Mouse (Mus musculus) CH12.LX (cell line): Measurements from ENCODE around the gene Thrsp. TPM values are rescaled to one million over a fixed set of nuclear protein-coding genes. Genes with fewer than 3 reads are reported as not detected.

Experiments used
- DNase-seq: peaks from one replicate; pipeline ENCODE4 v3.0.0-alpha.2; 2013; ENCODE audit errors: extremely low read depth
- H3K27ac ChIP-seq: 2 replicates; pipeline ENCODE4 v1.5.1; 2012; ENCODE audit warnings: low read depth, mild to moderate bottlenecking, control low read depth, moderate library complexity; ENCODE audit not compliant: insufficient read depth
- H3K27me3 ChIP-seq: replicated peaks from 2 replicates; pipeline ENCODE3; 2012; ENCODE audit warnings: inconsistent platforms
- H3K36me3 ChIP-seq, 2 experiments: replicated peaks in 1 of 2; 2 replicates each; pipeline versions ENCODE3 to v1.6.1; 2012; ENCODE audit warnings: inconsistent platforms in 1 of 2, low read length in 1 of 2, mild to moderate bottlenecking in 1 of 2, mixed read lengths in 1 of 2, moderate library complexity in 1 of 2; ENCODE audit not compliant: control insufficient read depth in 1 of 2, insufficient read depth in 1 of 2
- H3K4me1 ChIP-seq, 2 experiments: 2 replicates each; pipeline ENCODE4 v1.6.1; 2012; ENCODE audit warnings: inconsistent platforms in 1 of 2, moderate library complexity in 1 of 2; ENCODE audit not compliant: insufficient read depth in 2 of 2, control insufficient read depth in 1 of 2
- H3K4me2 ChIP-seq: 2 replicates; pipeline ENCODE4 v1.6.1; 2012; ENCODE audit warnings: low read depth, mild to moderate bottlenecking, control low read depth; ENCODE audit not compliant: poor library complexity, insufficient read depth, severe bottlenecking
- H3K4me3 ChIP-seq, 3 experiments: fragments of 150-350 bp in 1 of 3; sonication (generic) in 1 of 3; replicated peaks in 1 of 3; 2 replicates each; pipeline versions ENCODE3 to v1.5.1; 2011 to 2012; ENCODE audit warnings: low read depth in 2 of 3, low read length in 2 of 3, mild to moderate bottlenecking in 2 of 3, moderate library complexity in 2 of 3, control low read depth in 1 of 3, improper control_type of control experiment in 1 of 3, inconsistent platforms in 1 of 3, mixed read lengths in 1 of 3; ENCODE audit not compliant: poor library complexity in 1 of 3
- H3K79me2 ChIP-seq: replicated peaks from 2 replicates; pipeline ENCODE4 v1.6.1; 2012; ENCODE audit warnings: mild to moderate bottlenecking, moderate library complexity; ENCODE audit not compliant: control insufficient read depth, poor library complexity, insufficient read depth, severe bottlenecking; ENCODE audit errors: extremely low read depth
- H3K9ac ChIP-seq: 2 replicates; pipeline ENCODE4 v1.6.1; 2012; ENCODE audit warnings: low read depth, mild to moderate bottlenecking, control low read depth, moderate library complexity; ENCODE audit not compliant: insufficient read depth
- H3K9me3 ChIP-seq: replicated peaks from 2 replicates; pipeline ENCODE3; 2012; ENCODE audit warnings: low read length, inconsistent platforms, mixed read lengths
- BHLHE40 ChIP-seq: IDR thresholded peaks from 2 replicates; pipeline ENCODE4 v1.6.1; 2011; ENCODE audit warnings: mild to moderate bottlenecking, low read depth, low read length, improper control_type of control experiment
- CHD1 ChIP-seq: IDR thresholded peaks from 2 replicates; pipeline ENCODE4 v1.6.1; 2012; ENCODE audit warnings: low read depth, low read length, improper control_type of control experiment, inconsistent platforms
- CHD2 ChIP-seq: IDR thresholded peaks from 2 replicates; pipeline ENCODE4 v1.6.1; 2011; ENCODE audit warnings: low read length, improper control_type of control experiment
- ETS1 ChIP-seq: conservative IDR thresholded peaks from 2 replicates; pipeline ENCODE4 v1.6.1; 2012; ENCODE audit warnings: low read depth, mild to moderate bottlenecking, inconsistent platforms, low read length, improper control_type of control experiment, moderate library complexity
- IRF4 ChIP-seq: IDR thresholded peaks from 2 replicates; pipeline ENCODE4 v1.6.1; 2014; ENCODE audit warnings: low read depth, mild to moderate bottlenecking, inconsistent platforms, low read length, improper control_type of control experiment
- JUND ChIP-seq: conservative IDR thresholded peaks from 2 replicates; pipeline ENCODE4 v1.6.1; 2011; ENCODE audit warnings: low read depth, low read length, improper control_type of control experiment
- KAT2A ChIP-seq: IDR thresholded peaks from 2 replicates; pipeline ENCODE4 v1.6.1; 2012; ENCODE audit warnings: low read length, improper control_type of control experiment, inconsistent platforms; ENCODE audit not compliant: insufficient replicate concordance
- MAZ ChIP-seq: IDR thresholded peaks from 2 replicates; pipeline ENCODE4 v1.6.1; 2012; ENCODE audit warnings: low read depth, mild to moderate bottlenecking, inconsistent platforms, low read length, improper control_type of control experiment, moderate library complexity
- MEF2A ChIP-seq: IDR thresholded peaks from 2 replicates; pipeline ENCODE4 v1.6.1; 2014; ENCODE audit warnings: low read depth, mild to moderate bottlenecking, inconsistent platforms, low read length, improper control_type of control experiment, borderline replicate concordance
- MYC ChIP-seq: IDR thresholded peaks from 2 replicates; pipeline ENCODE4 v1.6.1; 2011; ENCODE audit warnings: low read depth, mild to moderate bottlenecking, improper control_type of control experiment, low read length
- NELFE ChIP-seq: IDR thresholded peaks from 2 replicates; pipeline ENCODE4 v1.6.1; 2011; ENCODE audit warnings: low read depth, low read length, improper control_type of control experiment
- PAX5 ChIP-seq: IDR thresholded peaks from 2 replicates; pipeline ENCODE4 v1.6.1; 2012; ENCODE audit warnings: low read length, inconsistent platforms, mixed read lengths
- POLR2A ChIP-seq: IDR thresholded peaks from 2 replicates; pipeline ENCODE4 v1.6.1; 2011; ENCODE audit warnings: low read depth, mild to moderate bottlenecking, improper control_type of control experiment, low read length
- POLR2AphosphoS2 ChIP-seq: IDR thresholded peaks from 2 replicates; pipeline ENCODE4 v1.6.1; 2011; ENCODE audit warnings: low read depth, low read length, improper control_type of control experiment
- RAD21 ChIP-seq: IDR thresholded peaks from 2 replicates; pipeline ENCODE4 v1.6.1; 2011; ENCODE audit warnings: low read depth, mild to moderate bottlenecking, low read length, improper control_type of control experiment, moderate library complexity
- SIN3A ChIP-seq: IDR thresholded peaks from 2 replicates; pipeline ENCODE4 v1.6.1; 2012; ENCODE audit warnings: low read length, improper control_type of control experiment, inconsistent platforms
- SMC3 ChIP-seq: IDR thresholded peaks from 2 replicates; pipeline ENCODE4 v1.6.1; 2011; ENCODE audit warnings: low read depth, low read length, improper control_type of control experiment
- TCF12 ChIP-seq: IDR thresholded peaks from 2 replicates; pipeline ENCODE4 v1.6.1; 2014; ENCODE audit warnings: low read depth, mild to moderate bottlenecking, inconsistent platforms, low read length, improper control_type of control experiment
- USF1 ChIP-seq: IDR thresholded peaks from 2 replicates; pipeline ENCODE4 v1.6.1; 2014; ENCODE audit warnings: low read depth, mild to moderate bottlenecking, inconsistent platforms, low read length, improper control_type of control experiment
- ZC3H11A ChIP-seq: IDR thresholded peaks from 2 replicates; pipeline ENCODE4 v1.6.1; 2012; ENCODE audit warnings: low read depth, mild to moderate bottlenecking, inconsistent platforms, low read length, improper control_type of control experiment
- ZMIZ1 ChIP-seq: IDR thresholded peaks from 2 replicates; pipeline ENCODE4 v1.6.1; 2012; ENCODE audit warnings: low read depth, mild to moderate bottlenecking, inconsistent platforms, low read length, improper control_type of control experiment
- ZNF384 ChIP-seq: IDR thresholded peaks from 2 replicates; pipeline ENCODE4 v1.6.1; 2012; ENCODE audit warnings: low read depth, low read length, improper control_type of control experiment, inconsistent platforms
- dilution Hi-C: fragments of 300-500 bp; cut with MboI; formaldehyde crosslinking; loops from 2 replicates; pipeline ENCODE4 v1.14.3; 2020; ENCODE audit warnings: low sequenced_read_pairs; ENCODE audit not compliant: extremely low pct_unique_long_range_greater_than_20kb, extremely low pct_ligation_motif_present
- in situ Hi-C: fragments of 300-500 bp; cut with MboI; formaldehyde crosslinking; loops from 3 replicates; pipeline ENCODE4 v1.14.3; 2019; ENCODE audit warnings: low sequenced_read_pairs, low pct_ligation_motif_present, low pct_unique_long_range_greater_than_20kb, mixed read lengths
- polyA plus RNA-seq: library from polyadenylated mRNA; unstranded; fragments of >175 nt; gene quantifications from 2 replicates; pipeline ENCODE4 v1.2.1, GENCODE M21; 2012; ENCODE audit warnings: low read depth; ENCODE audit not compliant: insufficient read length
- total RNA-seq, 2 experiments: library from RNA; depleted of rRNA; stranded (reverse); fragments of 300-350 nt in 1 of 2; fragments of >200 nt in 1 of 2; gene quantifications; 2 replicates each; pipeline ENCODE4 v1.2.3; 2012 to 2014

Gene Thrsp
- total and polyA plus RNA-seq, 3 experiments: not detected

DNA sequence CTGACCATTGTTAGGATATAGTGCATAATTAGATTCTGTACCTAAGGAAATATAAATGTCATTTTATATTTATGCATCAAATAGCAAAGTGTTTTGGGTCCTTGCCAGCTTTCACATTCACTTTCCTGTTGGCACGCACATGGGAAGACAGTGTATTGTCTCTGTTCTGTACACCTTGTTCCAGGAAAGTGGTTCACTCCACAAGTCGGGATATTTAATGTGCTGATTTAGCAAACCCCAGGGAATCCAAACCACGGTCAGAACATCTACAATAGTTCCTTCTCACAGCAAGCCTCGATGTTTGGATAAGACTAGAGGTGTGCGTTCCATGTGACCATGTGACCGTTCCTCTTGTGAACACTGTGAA lies 25.5 kb downstream of the Thrsp start:
- no peaks in the 10 kb centered on the region for H3K79me2 ChIP-seq
- no peak for DNase-seq
- H3K36me3 ChIP-seq: peaks cover 45 to 64% of the 10 kb centered on the region in 2 experiments
- TF ChIP-seq SMC3: no peak
- no peak for TF ChIP-seq RAD21
- TF ChIP-seq ETS1: no peak
- no peak for TF ChIP-seq MAZ
- TF ChIP-seq, all 38 proteins: peak for 0
- no peaks in the 10 kb centered on the region for H3K4me1 ChIP-seq
- in situ Hi-C loops: no loop called here
- H3K4me2 ChIP-seq: no peak overlapping the region
- no peak overlapping the region for H3K9ac ChIP-seq
- no peaks in the 10 kb centered on the region for H3K9me3 ChIP-seq
- H3K27ac ChIP-seq: no peak overlapping the region
- no peaks in the 10 kb centered on the region for H3K27me3 ChIP-seq
- H3K4me3 ChIP-seq: no peak overlapping the region
- dilution Hi-C loops: no loop called here

DNA sequence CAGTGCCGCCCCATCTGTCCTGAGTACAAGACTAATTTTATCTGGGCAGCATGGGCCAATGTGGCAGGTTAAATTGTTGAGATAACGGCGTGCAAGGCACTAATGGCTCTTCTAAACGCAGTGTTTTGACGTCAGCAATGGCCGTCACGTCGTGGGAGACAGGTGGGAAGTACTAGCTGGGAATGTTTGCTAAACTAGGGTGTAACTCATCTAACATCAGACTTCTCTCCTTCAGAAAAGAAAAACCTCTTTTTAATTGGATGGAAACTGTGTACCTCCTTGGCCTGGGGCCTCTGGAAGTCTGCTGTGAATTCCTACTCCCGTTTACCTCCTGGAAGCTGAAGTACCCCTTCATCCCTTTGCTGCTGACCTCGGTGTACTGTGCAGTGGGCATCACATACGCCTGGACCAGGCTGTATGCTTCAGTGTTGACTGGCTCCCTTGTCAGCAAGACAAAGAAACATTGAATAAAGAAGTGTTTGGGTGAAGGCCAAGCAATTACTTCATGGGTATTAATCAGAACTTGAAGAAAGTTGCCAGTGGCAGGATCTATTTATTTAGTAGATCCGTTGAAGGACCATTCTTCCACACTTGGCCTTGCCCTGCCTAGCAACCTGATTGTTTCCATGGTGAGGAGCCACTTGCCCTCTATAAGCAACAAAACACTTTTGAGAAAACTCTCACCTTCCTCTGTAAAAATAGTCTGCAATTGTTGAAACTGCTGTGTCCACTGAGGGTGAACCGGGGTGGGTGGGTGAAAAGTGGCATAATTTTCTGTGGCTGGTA lies 26.0 kb downstream of the Thrsp start:
- in situ Hi-C loops (no loop called here), dilution Hi-C loops (no loop called here)
- peaks cover 50 to 69% of the 10 kb centered on the region in 2 experiments for H3K36me3 ChIP-seq

DNA sequence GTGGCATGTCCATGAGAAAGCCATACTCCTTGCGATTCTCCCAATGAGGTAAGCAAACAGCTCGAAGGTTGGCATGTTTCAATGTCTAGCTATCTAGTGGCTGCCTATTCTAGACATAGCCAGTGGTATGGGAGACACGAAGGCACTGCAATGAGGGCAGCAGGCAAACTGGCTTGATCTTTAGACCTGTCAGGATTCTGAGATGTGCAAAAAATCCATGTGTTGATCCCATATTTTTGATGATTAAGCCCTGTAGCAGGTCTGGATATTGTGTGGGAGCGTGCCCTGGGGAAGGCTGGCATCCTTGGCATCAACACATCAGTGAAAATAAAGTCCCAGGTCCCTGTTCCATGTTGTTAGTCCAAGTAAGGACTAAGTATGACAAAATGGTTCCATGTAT lies 29.0 kb downstream of the Thrsp start:
- TF ChIP-seq POLR2AphosphoS2 (no peak), SMC3 (no peak), NELFE (no peak), ZNF384 (no peak), MYC (no peak), PAX5 (no peak), KAT2A (no peak), ZMIZ1 (no peak), ZC3H11A (no peak), TCF12 (no peak), MAZ (no peak), ETS1 (no peak)
- no peak overlapping the region for H3K4me2 ChIP-seq
- no peak overlapping the region for H3K27ac ChIP-seq
- DNase-seq: no peak
- dilution Hi-C loops (no loop called here), in situ Hi-C loops (no loop called here)
- H3K4me1 ChIP-seq: peaks cover 0 to 21% of the 10 kb centered on the region in 2 experiments; a peak in 2 of 4 replicates
- no peak overlapping the region for H3K9ac ChIP-seq
- no peak overlapping the region for H3K4me3 ChIP-seq
- no peaks in the 10 kb centered on the region; the same call in 1 of the 2 replicates for H3K79me2 ChIP-seq
- peaks cover 78 to 97% of the 10 kb centered on the region in 2 experiments for H3K36me3 ChIP-seq
- no peaks in the 10 kb centered on the region for H3K27me3 ChIP-seq
- H3K9me3 ChIP-seq: no peaks in the 10 kb centered on the region

More for the DNA sequence above, 26.0 kb downstream of the Thrsp start:
- Histone ChIP-seq H3K27me3 (no peaks in the 10 kb centered on the region), H3K27ac (no peak overlapping the region), H3K79me2 (no peaks in the 10 kb centered on the region), H3K9ac (no peak overlapping the region), H3K4me1 (no peaks in the 10 kb centered on the region), H3K4me2 (no peak overlapping the region), H3K9me3 (no peaks in the 10 kb centered on the region), H3K4me3 (no peak overlapping the region)
- no peak for TF ChIP-seq IRF4
- TF ChIP-seq POLR2A: no peak
- TF ChIP-seq JUND: no peak
- no peak for TF ChIP-seq MEF2A
- no peak for TF ChIP-seq MYC
- TF ChIP-seq ZNF384: no peak
- TF ChIP-seq CHD2: no peak
- no peak for TF ChIP-seq USF1
- no peak for TF ChIP-seq SIN3A
- TF ChIP-seq PAX5: no peak
- no peak for TF ChIP-seq BHLHE40
- no peak for TF ChIP-seq CHD1
- no peak for TF ChIP-seq POLR2AphosphoS2
- TF ChIP-seq ZMIZ1: no peak
- no peak for DNase-seq
